Mouse (Mus musculus) embryonic facial prominence, embryonic 10.5 days (tissue): ENCODE measurements around the gene Gm44502. TPM values are rescaled to one million over a fixed set of nuclear protein-coding genes. Genes with fewer than 3 reads are reported as not detected.

ENCODE experiments used
- DNase-seq: peaks from one replicate; pipeline ENCODE4 v3.0.0-alpha.2; 2017; ENCODE audit warnings: low spot score
- H3K27ac ChIP-seq: fragments of 300-500 bp; sonication (generic); replicated peaks from 2 replicates; pipeline ENCODE4 v1.5.1; 2016; ENCODE audit warnings: mild to moderate bottlenecking
- H3K27me3 ChIP-seq: fragments of 300-500 bp; sonication (generic); replicated peaks from 2 replicates; pipeline ENCODE4 v1.6.1; 2016; ENCODE audit warnings: low read depth, mild to moderate bottlenecking; ENCODE audit not compliant: poor library complexity, severe bottlenecking
- H3K36me3 ChIP-seq: fragments of 300-500 bp; sonication (generic); replicated peaks from 2 replicates; pipeline ENCODE4 v1.6.1; 2016; ENCODE audit warnings: mild to moderate bottlenecking, moderate library complexity
- H3K4me1 ChIP-seq: fragments of 300-500 bp; sonication (generic); 2 replicates; pipeline ENCODE4 v1.6.1; 2016
- H3K4me3 ChIP-seq: fragments of 300-500 bp; sonication (generic); 2 replicates; pipeline ENCODE4 v1.5.1; 2016; ENCODE audit warnings: mild to moderate bottlenecking, moderate library complexity
- H3K9me3 ChIP-seq: fragments of 300-500 bp; sonication (generic); 2 replicates; pipeline ENCODE4 v1.6.1; 2016; ENCODE audit warnings: mild to moderate bottlenecking
- WGBS: fragments of 180-500 bp; shearing (Covaris S2); methylation state at CpG from one replicate; pipeline ENCODE4 v1.1.7; 2016; 5-methylcytosine and 5-hydroxymethylcytosine counted together
- polyA plus RNA-seq: library from polyadenylated mRNA; unstranded; fragments of >200 nt; fragmentation: Nextera tagmentation; extraction: Ambion mirVana; gene quantifications from 2 replicates; pipeline ENCODE4 v1.2.1, GENCODE M21; 2016

Gene Gm44502
- polyA plus RNA-seq, 1 experiment from 2014 or later = not detected

GRCm38 (mm10) chr15:89378831-89379401, 50.6 kb downstream of the Gm44502 start, which contains the start of gene Odf3b:
TSS of gene Odf3b (minus strand) at chr15:89379282.
- peak; percentile 51 for DNase-seq
- H3K36me3 ChIP-seq = no peaks in the 10 kb centered on the region
- H3K9me3 ChIP-seq = no peaks in the 10 kb centered on the region
- H3K4me3 ChIP-seq = peak within 1 kb of the TSS; percentile 53
- H3K27me3 ChIP-seq = peaks cover 90% of the 10 kb centered on the region
- peak within 1 kb of the TSS; percentile 36; the same call in 1 of the 2 replicates for H3K27ac ChIP-seq
- peaks cover 41% of the 10 kb centered on the region for H3K4me1 ChIP-seq
- WGBS = under 1% methylated on average over 33 of the region's 33 CpGs

- peaks cover 47% of the 10 kb centered on the region for H3K4me1 ChIP-seq
- WGBS = 10% methylated on average over 46 of the region's 46 CpGs
- DNase-seq = peak; percentile 25
- no peaks in the 10 kb centered on the region for H3K36me3 ChIP-seq
- peak overlapping the region; percentile 53 for H3K4me3 ChIP-seq
- H3K27ac ChIP-seq = peak overlapping the region; percentile 36; the same call in 1 of the 2 replicates
- H3K9me3 ChIP-seq = no peaks in the 10 kb centered on the region
- peaks cover 85% of the 10 kb centered on the region for H3K27me3 ChIP-seq
These were observed 51.3 kb downstream of the Gm44502 start for GRCm38 (mm10) chr15:89377938-89378828.

DNA sequence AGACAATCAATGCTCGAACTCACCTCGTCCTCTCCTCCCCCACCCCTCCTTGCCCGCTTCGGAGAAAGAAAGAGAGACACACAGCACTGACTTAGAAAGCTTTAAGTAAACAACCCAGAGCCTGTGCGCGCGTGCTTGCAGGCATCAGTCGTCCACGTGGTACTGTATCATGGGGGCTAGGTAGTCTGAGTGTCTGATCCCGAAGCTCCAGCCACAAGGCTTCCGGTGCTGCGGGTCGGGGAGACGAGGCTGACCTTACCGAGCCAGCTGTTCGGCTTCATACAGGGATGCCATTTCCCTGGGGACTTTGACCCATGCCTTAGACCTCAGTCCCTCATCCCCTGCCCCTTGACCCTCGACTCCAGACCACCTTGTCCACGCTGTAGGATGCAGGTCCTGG, 52.1 kb downstream of the Gm44502 start:
- peak; percentile 37 for DNase-seq
- peak overlapping the region; percentile 32 for H3K4me3 ChIP-seq

GRCm38 (mm10) chr15:89376957-89377356, 52.5 kb downstream of the Gm44502 start, which contains the start of gene Tymp:
TSS of gene Tymp (minus strand) at chr15:89377039.
- peaks cover 10% of the 10 kb centered on the region for H3K36me3 ChIP-seq
- WGBS = 15% methylated on average over 16 of the region's 16 CpGs
- H3K4me1 ChIP-seq = peaks cover 59% of the 10 kb centered on the region
- no peak for DNase-seq
- H3K4me3 ChIP-seq = peak within 1 kb of the TSS; percentile 32
- no peak within 1 kb of the TSS for H3K27ac ChIP-seq
- H3K9me3 ChIP-seq = no peaks in the 10 kb centered on the region
- peaks cover 74% of the 10 kb centered on the region for H3K27me3 ChIP-seq

More for the DNA sequence above, 52.1 kb downstream of the Gm44502 start:
- peaks cover 55% of the 10 kb centered on the region for H3K4me1 ChIP-seq
- H3K27ac ChIP-seq = no peak overlapping the region
- no peaks in the 10 kb centered on the region for H3K9me3 ChIP-seq
- H3K27me3 ChIP-seq = peaks cover 79% of the 10 kb centered on the region
- H3K36me3 ChIP-seq = peaks cover 6% of the 10 kb centered on the region
- WGBS = 5% methylated on average over 18 of the region's 18 CpGs

- H3K27ac ChIP-seq = no peak overlapping the region
- H3K36me3 ChIP-seq = peaks cover 19% of the 10 kb centered on the region
- H3K27me3 ChIP-seq = peaks cover 65% of the 10 kb centered on the region
- WGBS = 82% methylated on average over 7 of the region's 7 CpGs
- H3K4me3 ChIP-seq = no peak overlapping the region
- no peak for DNase-seq
- H3K9me3 ChIP-seq = no peaks in the 10 kb centered on the region
- peaks cover 60% of the 10 kb centered on the region for H3K4me1 ChIP-seq
These were observed 53.5 kb downstream of the Gm44502 start for GRCm38 (mm10) chr15:89376040-89376439.

GRCm38 (mm10) chr15:89374801-89375534, 54.5 kb downstream of the Gm44502 start:
- H3K36me3 ChIP-seq = peaks cover 30% of the 10 kb centered on the region
- H3K27ac ChIP-seq = no peak overlapping the region
- no peak for DNase-seq
- peak overlapping the region; percentile 73 for H3K4me3 ChIP-seq
- WGBS = 92% methylated on average over 17 of the region's 17 CpGs
- peaks cover 60% of the 10 kb centered on the region for H3K4me1 ChIP-seq
- peaks cover 55% of the 10 kb centered on the region for H3K27me3 ChIP-seq
- no peaks in the 10 kb centered on the region for H3K9me3 ChIP-seq

DNA sequence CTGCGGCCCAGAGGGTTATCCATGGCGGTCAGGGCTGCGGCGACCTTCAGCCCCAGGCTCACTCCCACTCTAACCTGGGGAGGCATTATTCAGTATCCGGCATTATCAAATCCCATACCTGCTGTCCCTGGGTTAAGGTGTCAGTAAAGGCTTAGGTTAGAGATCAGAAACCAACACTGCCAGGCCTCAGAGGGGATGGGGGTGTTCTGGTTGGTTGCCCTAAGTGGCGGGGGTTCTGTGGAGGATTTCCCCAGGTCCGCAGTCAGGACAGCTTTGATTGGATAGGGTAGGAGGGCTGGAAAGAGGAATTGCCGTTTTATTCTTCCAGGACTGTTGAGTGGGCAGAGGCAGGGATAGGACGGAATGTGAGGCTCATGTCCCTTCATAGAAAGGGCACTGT, 55.2 kb downstream of the Gm44502 start:
- Histone ChIP-seq H3K36me3 (peaks cover 36% of the 10 kb centered on the region), H3K27me3 (peaks cover 48% of the 10 kb centered on the region), H3K4me1 (peaks cover 58% of the 10 kb centered on the region), H3K4me3 (peak overlapping the region; percentile 73), H3K27ac (peak overlapping the region; percentile 94), H3K9me3 (no peaks in the 10 kb centered on the region)
- 46% methylated on average over 9 of the region's 9 CpGs for whole genome bisulfite sequencing
- no peak for DNase-seq

DNA sequence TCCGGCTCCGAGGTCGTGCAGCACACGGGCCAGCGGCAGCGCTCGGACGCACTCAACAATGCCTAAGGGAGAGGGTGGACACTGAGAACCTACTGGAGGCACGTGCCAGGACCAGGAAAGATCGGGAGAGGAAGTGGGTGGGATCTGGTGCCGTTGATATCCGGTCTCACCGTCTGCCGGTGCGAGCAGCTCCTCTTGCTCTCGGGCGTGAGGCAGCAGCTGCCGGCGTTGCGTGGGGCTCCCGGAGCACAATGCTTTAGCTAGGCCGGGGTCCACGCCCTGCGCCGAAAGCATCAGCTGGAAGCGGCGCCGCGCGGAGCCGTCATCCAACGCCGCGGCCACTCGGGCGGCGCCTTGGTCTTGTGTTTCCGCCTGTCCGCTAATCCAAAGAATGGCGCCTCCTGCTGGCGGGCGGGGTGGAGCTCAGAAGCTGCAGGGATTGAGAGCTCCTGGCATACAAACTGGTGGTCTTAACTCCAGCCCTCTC, 55.7 kb downstream of the Gm44502 start, which contains the start of gene Sco2:
Sco2 (minus strand) TSS at position 85 of the 487 bp plus-strand sequence.
- under 1% methylated on average over 42 of the region's 42 CpGs for WGBS
- peak within 1 kb of the TSS; percentile 94 for H3K27ac ChIP-seq
- H3K4me1 ChIP-seq = peaks cover 52% of the 10 kb centered on the region
- H3K27me3 ChIP-seq = peaks cover 43% of the 10 kb centered on the region
- peaks cover 41% of the 10 kb centered on the region for H3K36me3 ChIP-seq
- H3K9me3 ChIP-seq = no peaks in the 10 kb centered on the region
- peak within 1 kb of the TSS; percentile 73 for H3K4me3 ChIP-seq
- DNase-seq = peak; percentile 96

GRCm38 (mm10) chr15:89373027-89373761, 56.3 kb downstream of the Gm44502 start:
- peak; percentile 86 for DNase-seq
- 2% methylated on average over 35 of the region's 35 CpGs for WGBS
- peaks cover 46% of the 10 kb centered on the region for H3K4me1 ChIP-seq

DNA sequence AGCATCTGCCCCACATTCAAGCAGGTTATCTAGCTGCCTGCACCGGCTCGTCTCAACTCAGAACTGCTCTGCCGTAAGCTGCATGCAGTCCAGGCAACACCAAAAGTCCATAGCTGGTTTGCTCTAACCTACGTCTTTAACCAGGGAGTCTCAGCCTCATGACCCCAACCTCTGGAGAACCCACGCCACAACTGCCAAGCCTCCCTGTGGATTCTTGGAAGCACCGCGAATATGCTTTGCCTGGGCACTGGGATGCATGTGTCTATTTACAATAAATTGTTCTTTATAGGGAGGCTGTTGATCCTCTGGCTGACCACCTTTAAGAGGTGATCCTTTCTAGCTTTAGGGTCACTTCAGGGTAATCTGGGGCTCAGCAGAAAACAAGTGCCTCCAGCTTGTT, 57.0 kb downstream of the Gm44502 start:
- Histone ChIP-seq H3K27me3 (peaks cover 30% of the 10 kb centered on the region), H3K36me3 (peaks cover 54% of the 10 kb centered on the region), H3K9me3 (no peaks in the 10 kb centered on the region), H3K4me3 (peak overlapping the region; percentile 73), H3K4me1 (peaks cover 40% of the 10 kb centered on the region), H3K27ac (peak overlapping the region; percentile 94; the same call in 1 of the 2 replicates)
- 84% methylated on average over 7 of the region's 7 CpGs for WGBS
- DNase-seq = no peak

More at GRCm38 (mm10) chr15:89373027-89373761, 56.3 kb downstream of the Gm44502 start:
- H3K9me3 ChIP-seq = no peaks in the 10 kb centered on the region
- peaks cover 48% of the 10 kb centered on the region for H3K36me3 ChIP-seq
- peak overlapping the region; percentile 94 for H3K27ac ChIP-seq
- H3K27me3 ChIP-seq = peaks cover 37% of the 10 kb centered on the region
- peak overlapping the region; percentile 73 for H3K4me3 ChIP-seq

DNA sequence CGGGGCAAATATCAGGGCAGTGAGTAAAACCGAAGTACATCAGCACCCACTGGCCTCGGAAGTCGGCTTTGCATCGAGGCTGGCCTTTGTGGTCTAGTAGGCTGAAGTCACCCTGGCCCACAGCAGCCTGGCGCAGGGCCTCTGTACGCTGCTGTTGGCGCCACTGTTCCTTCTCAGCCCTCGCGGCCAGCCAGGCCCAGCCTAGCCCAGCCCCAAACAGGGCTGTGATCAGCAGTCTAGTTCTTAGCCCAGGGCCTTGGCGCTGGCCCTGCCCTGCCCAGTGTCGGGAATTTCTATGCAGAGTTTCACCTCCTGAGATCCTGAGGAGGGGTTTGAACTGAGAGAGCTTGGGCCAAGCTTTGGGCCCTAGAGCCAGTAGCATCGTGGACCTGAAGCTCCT, 57.4 kb downstream of the Gm44502 start:
- WGBS = 90% methylated on average over 13 of the region's 13 CpGs
- Histone ChIP-seq H3K27ac (no peak overlapping the region), H3K36me3 (peaks cover 59% of the 10 kb centered on the region), H3K9me3 (no peaks in the 10 kb centered on the region), H3K4me3 (peak overlapping the region; percentile 73; the same call in 1 of the 2 replicates), H3K27me3 (peaks cover 26% of the 10 kb centered on the region), H3K4me1 (peaks cover 35% of the 10 kb centered on the region)
- no peak for DNase-seq
